Mouse (Mus musculus): Measurements from ENCODE around the gene Grm3.
A peak's percentile ranks its signal among the peaks of the same experiment; 100 is the strongest.

Grm3 gene

DNA sequence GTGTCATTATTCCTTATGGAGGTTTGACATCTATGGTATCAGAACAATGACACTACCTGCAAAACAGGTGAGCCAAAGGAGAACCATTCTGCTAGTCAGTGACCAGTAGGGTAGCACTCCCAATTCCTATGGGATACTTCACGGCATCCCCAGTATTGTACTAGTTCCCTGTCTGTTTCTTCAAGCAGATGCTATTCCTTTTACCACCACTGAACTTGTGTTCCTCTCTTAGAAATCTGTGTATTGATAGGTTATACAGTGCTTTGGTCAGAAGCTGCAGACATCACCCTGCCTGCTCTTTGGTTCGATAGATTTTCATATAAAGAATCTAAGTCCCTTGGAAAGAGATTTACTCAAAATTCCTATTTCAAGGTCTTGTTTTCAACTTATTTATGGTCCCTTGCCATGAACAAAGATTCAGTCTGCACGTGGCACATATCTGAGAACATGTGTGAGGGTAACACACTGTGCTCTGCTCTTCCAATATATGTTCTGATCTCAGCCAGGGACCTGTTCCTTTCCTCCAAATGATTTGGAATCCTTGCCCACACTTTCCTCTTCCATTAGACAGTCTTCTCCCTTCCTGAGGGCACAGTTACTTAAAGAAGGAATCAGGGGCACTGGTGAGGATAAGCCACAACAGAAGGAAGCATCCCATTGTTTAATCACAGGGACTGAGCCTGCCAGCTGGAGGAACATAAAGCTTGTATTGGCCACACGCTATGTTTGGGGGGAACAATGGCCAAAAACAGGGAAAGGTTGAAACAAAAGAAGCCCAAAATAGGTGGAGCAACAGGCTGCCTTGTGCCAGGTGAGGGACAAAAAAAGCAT is 102.5 kb downstream of the Grm3 start:
- DNase-seq: peak in 1 of 2 experiments; percentile 10

DNA sequence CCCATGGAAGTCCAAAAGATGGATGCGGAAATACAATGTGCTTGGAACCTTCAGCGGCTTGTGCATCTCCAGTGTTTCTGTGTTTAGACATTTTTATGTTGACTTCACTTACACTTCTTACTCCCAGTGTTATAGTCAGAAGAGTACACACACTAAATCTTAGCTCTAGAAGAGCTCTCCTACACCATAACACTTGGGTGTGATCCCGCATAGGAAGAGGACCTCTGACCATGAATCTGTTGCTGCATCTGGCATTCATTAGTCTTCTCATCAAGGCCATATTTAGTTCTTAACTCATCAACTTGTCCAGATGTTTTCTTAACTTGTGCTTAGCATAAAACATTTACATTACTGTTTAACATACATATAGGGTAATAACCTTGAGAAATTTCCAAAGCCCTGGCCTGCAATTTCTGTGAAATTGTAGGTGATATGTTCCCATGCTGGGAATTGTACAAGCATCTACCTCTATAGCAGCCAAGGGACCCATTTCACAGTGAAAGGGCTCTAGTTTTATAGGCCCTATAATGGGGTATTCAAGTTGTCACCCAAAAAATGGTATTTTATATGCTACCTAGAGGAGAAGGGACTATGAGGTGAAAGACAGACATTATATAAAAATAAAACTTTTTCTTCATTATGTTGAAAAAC is 103.4 kb downstream of the Grm3 start:
- no peak for DNase-seq

DNA sequence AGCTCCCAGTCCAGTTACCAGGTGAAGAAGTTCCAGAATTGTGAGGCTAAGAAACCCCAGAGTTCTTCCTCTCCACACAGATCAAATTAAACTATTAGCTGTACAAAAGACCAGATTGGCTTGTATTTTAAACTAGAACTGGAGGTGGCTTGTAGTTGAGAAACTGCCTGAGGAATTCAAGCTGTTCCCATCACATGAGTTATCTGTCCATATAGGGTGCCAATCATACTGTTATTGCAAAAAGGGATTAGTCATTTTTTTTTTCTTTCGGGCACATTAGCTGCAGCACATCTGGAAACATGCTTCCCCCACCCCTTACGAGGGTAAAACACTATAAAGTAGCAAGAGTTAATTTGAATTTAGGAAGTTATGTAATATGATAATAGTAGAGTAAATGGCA is 145.9 kb downstream of the Grm3 start:
- no peak for DNase-seq

DNA sequence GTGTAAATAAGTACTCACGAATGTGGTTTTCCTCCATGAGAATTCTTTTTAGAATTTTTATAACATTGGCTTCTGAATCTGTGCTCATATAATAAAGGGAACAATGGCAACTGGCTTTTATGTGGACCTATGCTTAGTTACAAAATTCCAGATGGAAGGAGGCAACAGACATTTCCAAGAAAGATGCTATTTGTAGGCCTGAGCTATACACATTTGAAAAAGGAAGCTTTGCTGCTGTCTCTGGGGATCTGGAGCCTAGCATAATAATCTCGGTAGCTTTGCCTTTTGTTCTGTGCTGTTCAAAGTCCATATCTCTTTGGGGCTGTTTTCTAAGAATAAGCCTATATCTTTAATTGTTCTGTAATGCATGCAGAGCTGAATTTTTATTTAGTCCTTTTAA is 146.4 kb downstream of the Grm3 start:
- no peak for DNase-seq

GRCm38 (mm10) chr5:9570946-9571345 is 154.0 kb downstream of the Grm3 start:
- no peak for DNase-seq

DNA sequence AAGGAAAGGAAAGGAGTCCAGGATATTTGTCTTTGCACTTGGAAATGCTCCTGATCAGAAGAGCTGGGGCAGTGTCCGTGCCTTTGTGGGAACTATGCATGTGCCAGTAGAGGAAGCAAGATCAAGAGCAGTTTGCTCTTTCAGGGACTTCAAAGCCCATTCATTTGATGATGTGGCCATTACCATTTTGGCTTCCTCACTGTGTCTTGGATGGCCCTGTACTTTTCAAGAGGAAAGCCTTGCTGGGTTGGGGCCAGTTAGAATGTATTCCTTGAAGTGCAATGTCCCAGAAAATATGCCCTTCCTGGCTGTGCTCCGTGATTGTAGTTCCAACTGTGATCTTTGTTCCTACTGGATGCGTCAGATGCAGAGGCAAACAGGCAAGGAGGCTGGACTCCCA is 167.3 kb downstream of the Grm3 start:
- DNase-seq: no peak

GRCm38 (mm10) chr5:9540822-9541557 is 184.0 kb downstream of the Grm3 start:
- peak; percentile 15 to 20 for DNase-seq

DNA sequence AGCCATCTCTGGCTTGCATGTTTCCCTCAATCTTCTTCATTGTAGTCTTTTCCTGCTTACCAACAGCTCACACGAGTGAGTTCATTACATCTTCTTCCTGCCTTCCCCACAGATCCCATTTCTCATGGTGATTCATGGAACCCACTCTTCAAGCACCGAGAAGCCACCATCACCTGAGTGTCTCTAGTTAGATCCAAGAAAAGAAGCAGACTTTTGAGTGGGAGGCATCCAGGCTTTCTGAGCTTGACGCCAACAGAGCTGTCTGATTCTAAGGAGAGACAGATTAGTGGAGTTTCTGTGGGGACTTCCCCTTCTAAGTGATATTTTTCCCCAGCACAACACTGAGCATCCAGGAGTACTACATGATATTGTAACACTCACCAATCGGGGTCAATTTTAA is 199.5 kb downstream of the Grm3 start:
- no peak for DNase-seq

DNA sequence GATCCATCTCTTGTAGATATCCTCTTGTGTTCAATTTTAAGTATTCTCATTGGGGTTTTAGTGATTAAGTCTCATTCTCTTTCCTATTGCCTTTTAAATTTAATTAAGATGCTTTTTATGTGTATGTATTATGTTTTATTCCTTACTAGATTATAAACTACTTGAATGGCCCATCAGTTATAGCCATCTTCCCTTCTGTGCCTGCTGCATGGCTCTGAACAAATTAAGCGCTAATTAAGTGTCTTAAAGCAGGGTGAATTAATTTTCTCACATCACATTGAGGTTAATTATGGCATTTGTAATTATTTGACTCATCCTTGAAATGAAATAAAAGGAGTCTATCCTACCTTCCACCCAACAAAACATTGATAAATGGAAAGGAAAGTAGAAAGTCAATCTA is 213.9 kb downstream of the Grm3 start:
- DNase-seq: no peak

- DNase-seq: no peak
These were observed 227.7 kb downstream of the Grm3 start for GRCm38 (mm10) chr5:9497235-9497634.

GRCm38 (mm10) chr5:9495456-9495855 is 229.5 kb downstream of the Grm3 start:
- no peak for DNase-seq

GRCm38 (mm10) chr5:9477587-9477986 is 247.4 kb downstream of the Grm3 start:
- DNase-seq: no peak

DNA sequence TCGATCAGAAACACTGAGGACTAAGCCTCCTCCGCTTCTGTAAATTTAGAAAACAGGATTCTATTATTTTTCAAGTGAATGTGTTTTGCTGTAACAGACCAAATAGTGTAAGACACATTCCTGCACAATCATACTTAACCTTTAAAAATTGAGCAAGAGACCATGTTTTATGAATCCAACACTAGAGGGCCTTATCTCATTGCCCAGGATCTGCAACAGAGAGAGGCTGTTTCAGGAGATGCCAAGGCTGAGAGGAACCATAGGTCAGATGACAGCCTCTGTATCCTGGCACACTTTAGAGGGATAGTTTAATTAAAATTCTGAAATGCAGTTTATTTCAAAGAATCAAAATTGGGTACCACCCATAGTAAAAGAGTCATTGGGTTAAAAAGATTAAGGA is 271.7 kb downstream of the Grm3 start:
- no peak for DNase-seq

DNA sequence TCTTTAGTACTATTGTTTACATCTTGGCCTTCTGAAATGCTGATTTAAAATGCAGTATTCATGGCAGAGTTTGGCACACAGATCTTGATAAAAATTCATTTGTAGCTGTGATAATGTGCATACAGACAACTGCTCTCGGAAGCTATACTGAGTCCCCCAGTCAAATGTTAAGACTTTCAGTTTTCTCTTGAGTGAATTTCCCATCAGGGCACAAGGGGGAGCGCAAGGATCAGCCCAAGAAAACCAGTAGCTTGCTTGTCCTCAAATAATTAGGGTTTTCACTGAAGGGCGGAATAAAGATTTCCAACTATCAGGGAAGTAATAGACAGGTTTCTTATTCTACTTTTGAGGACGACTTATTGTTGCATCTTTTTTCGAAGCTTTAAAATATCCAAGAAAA is 275.4 kb downstream of the Grm3 start:
- peak; percentile 12 to 20 for DNase-seq

GRCm38 (mm10) chr5:9448931-9449330 is 276.0 kb downstream of the Grm3 start:
- no peak for DNase-seq

- peak; percentile 74 to 77 for DNase-seq
These were observed 278.8 kb downstream of the Grm3 start for GRCm38 (mm10) chr5:9446146-9446545.
